Mouse (Mus musculus) megakaryocyte, embryonic 14.5 days (primary cell): ENCODE results near the gene Grk3.

Experiments
- FLI1 ChIP-seq: IDR thresholded peaks from 2 replicates; pipeline ENCODE4 v1.6.1; 2012; ENCODE audit warnings: low read length, inconsistent platforms, mixed read lengths
- GATA1 ChIP-seq: IDR thresholded peaks from 3 replicates; pipeline ENCODE4 v1.6.1; 2012; ENCODE audit warnings: mixed read lengths, low read length, inconsistent platforms, borderline replicate concordance

DNA sequence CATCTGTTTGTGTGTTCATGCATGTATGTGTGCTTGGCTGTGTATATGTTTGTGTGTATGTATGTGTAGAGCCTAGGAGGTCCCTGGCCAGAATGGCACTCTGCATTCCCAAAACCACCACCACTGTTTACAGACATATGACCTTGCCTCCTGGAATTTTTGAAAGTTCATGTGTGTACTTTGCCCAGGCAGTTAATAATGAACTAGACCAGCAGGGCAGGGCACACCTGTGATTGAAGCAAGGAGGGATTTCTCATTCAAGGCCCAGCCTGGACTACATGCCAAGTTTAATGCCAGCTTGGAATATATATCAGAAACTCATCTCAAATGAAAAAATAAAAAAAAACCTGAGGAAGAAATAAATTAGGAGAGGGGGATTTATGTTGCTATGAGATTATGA, 93.7 kb downstream of the Grk3 start:
- TF ChIP-seq GATA1 (no peak), FLI1 (no peak)
